Mouse (Mus musculus): ENCODE measurements around the gene Hes6. TPM values are rescaled to one million over a fixed set of nuclear protein-coding genes. Genes with fewer than 3 reads are reported as not detected.

Gene Hes6
- polyA plus RNA-seq, 1 experiment from 2014 or later: 63.6 TPM

GRCm38 (mm10) chr1:91454927-91455326, 41.1 kb upstream of the Hes6 start:
- Histone ChIP-seq H3K27me3 (replicated peaks) (no peaks in the 10 kb centered on the region), H3K4me3 (no peak overlapping the region), H3K9me3 (replicated peaks) (no peaks in the 10 kb centered on the region), H3K9ac (no peak overlapping the region), H3K36me3 (no peaks in the 10 kb centered on the region), H3K4me2 (no peak overlapping the region), H3K27ac (ENCODE audit: poor library complexity, severe bottlenecking) (no peak overlapping the region), H3K4me1 (replicated peaks) (peaks cover 84% of the 10 kb centered on the region)
- 79% methylated on average over 3 of the region's 3 CpGs for WGBS
- ATAC-seq (ENCODE audit: insufficient number of reproducible peaks, low FRiP score): no peak

GRCm38 (mm10) chr1:91454366-91454765, 40.5 kb upstream of the Hes6 start:
- 73% methylated on average over 3 of the region's 3 CpGs for WGBS
- H3K4me2 ChIP-seq: no peak overlapping the region
- no peaks in the 10 kb centered on the region for H3K36me3 ChIP-seq
- no peak overlapping the region for H3K4me3 ChIP-seq
- no peaks in the 10 kb centered on the region for H3K9me3 ChIP-seq (replicated peaks)
- no peak overlapping the region for H3K27ac ChIP-seq (ENCODE audit: poor library complexity, severe bottlenecking)
- ATAC-seq (ENCODE audit: insufficient number of reproducible peaks, low FRiP score): no peak
- H3K27me3 ChIP-seq (replicated peaks): no peaks in the 10 kb centered on the region
- H3K9ac ChIP-seq: peak overlapping the region; percentile 36; the same call in 1 of the 2 replicates
- H3K4me1 ChIP-seq (replicated peaks): peaks cover 87% of the 10 kb centered on the region

GRCm38 (mm10) chr1:91453932-91454331, 40.1 kb upstream of the Hes6 start:
- Histone ChIP-seq H3K27me3 (replicated peaks) (no peaks in the 10 kb centered on the region), H3K36me3 (no peaks in the 10 kb centered on the region), H3K27ac (ENCODE audit: poor library complexity, severe bottlenecking) (no peak overlapping the region), H3K9me3 (replicated peaks) (no peaks in the 10 kb centered on the region), H3K4me1 (replicated peaks) (peaks cover 92% of the 10 kb centered on the region), H3K4me2 (no peak overlapping the region), H3K4me3 (no peak overlapping the region), H3K9ac (no peak overlapping the region)
- no peak for ATAC-seq (ENCODE audit: insufficient number of reproducible peaks, low FRiP score)
- WGBS: 59% methylated on average over 9 of the region's 9 CpGs

GRCm38 (mm10) chr1:91451547-91452084, 37.8 kb upstream of the Hes6 start:
- H3K4me1 ChIP-seq (replicated peaks): peaks cover 85% of the 10 kb centered on the region
- no peak overlapping the region for H3K4me2 ChIP-seq
- no peak for ATAC-seq (ENCODE audit: insufficient number of reproducible peaks, low FRiP score)
- H3K36me3 ChIP-seq: peaks cover 11% of the 10 kb centered on the region
- H3K9me3 ChIP-seq (replicated peaks): peaks cover 9% of the 10 kb centered on the region
- no peaks in the 10 kb centered on the region for H3K27me3 ChIP-seq (replicated peaks)
- no peak overlapping the region for H3K4me3 ChIP-seq
- WGBS: 66% methylated on average over 5 of the region's 5 CpGs
- H3K27ac ChIP-seq (ENCODE audit: poor library complexity, severe bottlenecking): peak overlapping the region; percentile 10; the same call in 1 of the 2 replicates
- H3K9ac ChIP-seq: no peak overlapping the region

- H3K27ac ChIP-seq (ENCODE audit: poor library complexity, severe bottlenecking): peak overlapping the region; percentile 10; the same call in 1 of the 2 replicates
- peaks cover 9% of the 10 kb centered on the region for H3K9me3 ChIP-seq (replicated peaks)
- no peak overlapping the region for H3K4me3 ChIP-seq
- H3K36me3 ChIP-seq: peaks cover 11% of the 10 kb centered on the region
- H3K27me3 ChIP-seq (replicated peaks): no peaks in the 10 kb centered on the region
- peaks cover 85% of the 10 kb centered on the region for H3K4me1 ChIP-seq (replicated peaks)
- no peak overlapping the region for H3K4me2 ChIP-seq
- no peak for ATAC-seq (ENCODE audit: insufficient number of reproducible peaks, low FRiP score)
- WGBS: 68% methylated on average over 5 of the region's 5 CpGs
- H3K9ac ChIP-seq: no peak overlapping the region
These were observed 37.0 kb upstream of the Hes6 start for GRCm38 (mm10) chr1:91450851-91451250.

- 16% methylated on average over 10 of the region's 10 CpGs for WGBS
- H3K27me3 ChIP-seq (replicated peaks): no peaks in the 10 kb centered on the region
- peaks cover 26% of the 10 kb centered on the region for H3K36me3 ChIP-seq
- ATAC-seq (ENCODE audit: insufficient number of reproducible peaks, low FRiP score): peak; percentile 55
- H3K27ac ChIP-seq (ENCODE audit: poor library complexity, severe bottlenecking): peak overlapping the region; percentile 85
- peak overlapping the region; percentile 48 for H3K4me2 ChIP-seq
- peak overlapping the region; percentile 31; the same call in 1 of the 2 replicates for H3K9ac ChIP-seq
- H3K4me1 ChIP-seq (replicated peaks): peaks cover 65% of the 10 kb centered on the region
- no peak overlapping the region for H3K4me3 ChIP-seq
- peaks cover 9% of the 10 kb centered on the region for H3K9me3 ChIP-seq (replicated peaks)
These were observed 34.9 kb upstream of the Hes6 start for GRCm38 (mm10) chr1:91448688-91449087.

GRCm38 (mm10) chr1:91446511-91446910, 32.7 kb upstream of the Hes6 start:
- Histone ChIP-seq H3K9me3 (replicated peaks) (peaks cover 9% of the 10 kb centered on the region), H3K4me1 (replicated peaks) (peaks cover 47% of the 10 kb centered on the region), H3K36me3 (peaks cover 42% of the 10 kb centered on the region), H3K9ac (no peak overlapping the region), H3K4me2 (no peak overlapping the region), H3K4me3 (no peak overlapping the region), H3K27ac (ENCODE audit: poor library complexity, severe bottlenecking) (peak overlapping the region; percentile 36; the same call in 1 of the 2 replicates), H3K27me3 (replicated peaks) (no peaks in the 10 kb centered on the region)
- no peak for ATAC-seq (ENCODE audit: insufficient number of reproducible peaks, low FRiP score)
- 79% methylated on average over 4 of the region's 4 CpGs for WGBS

GRCm38 (mm10) chr1:91446060-91446459, 32.2 kb upstream of the Hes6 start:
- Histone ChIP-seq H3K27ac (ENCODE audit: poor library complexity, severe bottlenecking) (peak overlapping the region; percentile 36; the same call in 1 of the 2 replicates), H3K27me3 (replicated peaks) (no peaks in the 10 kb centered on the region), H3K36me3 (peaks cover 42% of the 10 kb centered on the region), H3K4me2 (no peak overlapping the region), H3K4me3 (no peak overlapping the region), H3K4me1 (replicated peaks) (peaks cover 42% of the 10 kb centered on the region), H3K9ac (no peak overlapping the region), H3K9me3 (replicated peaks) (peaks cover 9% of the 10 kb centered on the region)
- ATAC-seq (ENCODE audit: insufficient number of reproducible peaks, low FRiP score): 0 out of 2 replicates have a peak, but pooled peaks have one; percentile 9
- 55% methylated on average over 8 of the region's 8 CpGs for WGBS

GRCm38 (mm10) chr1:91444841-91445830, 31.3 kb upstream of the Hes6 start:
- Histone ChIP-seq H3K4me3 (no peak overlapping the region), H3K9me3 (replicated peaks) (peaks cover 9% of the 10 kb centered on the region), H3K9ac (no peak overlapping the region), H3K27me3 (replicated peaks) (no peaks in the 10 kb centered on the region), H3K4me1 (replicated peaks) (peaks cover 35% of the 10 kb centered on the region), H3K36me3 (peaks cover 50% of the 10 kb centered on the region), H3K27ac (ENCODE audit: poor library complexity, severe bottlenecking) (no peak overlapping the region), H3K4me2 (no peak overlapping the region)
- no peak for ATAC-seq (ENCODE audit: insufficient number of reproducible peaks, low FRiP score)
- 86% methylated on average over 17 of the region's 17 CpGs for WGBS

GRCm38 (mm10) chr1:91442350-91442990, 28.6 kb upstream of the Hes6 start:
- no peak for ATAC-seq (ENCODE audit: insufficient number of reproducible peaks, low FRiP score)
- peaks cover 60% of the 10 kb centered on the region for H3K36me3 ChIP-seq
- WGBS: 89% methylated on average over 7 of the region's 7 CpGs
- no peak overlapping the region for H3K27ac ChIP-seq (ENCODE audit: poor library complexity, severe bottlenecking)
- peaks cover 6% of the 10 kb centered on the region for H3K9me3 ChIP-seq (replicated peaks)
- no peak overlapping the region for H3K4me3 ChIP-seq
- H3K4me2 ChIP-seq: no peak overlapping the region
- peaks cover 13% of the 10 kb centered on the region for H3K4me1 ChIP-seq (replicated peaks)
- H3K9ac ChIP-seq: no peak overlapping the region
- no peaks in the 10 kb centered on the region for H3K27me3 ChIP-seq (replicated peaks)

- Histone ChIP-seq H3K4me1 (replicated peaks) (peaks cover 15% of the 10 kb centered on the region), H3K27me3 (replicated peaks) (no peaks in the 10 kb centered on the region), H3K4me2 (no peak overlapping the region), H3K9ac (no peak overlapping the region), H3K27ac (ENCODE audit: poor library complexity, severe bottlenecking) (no peak overlapping the region), H3K36me3 (peaks cover 54% of the 10 kb centered on the region), H3K9me3 (replicated peaks) (no peaks in the 10 kb centered on the region), H3K4me3 (no peak overlapping the region)
- ATAC-seq (ENCODE audit: insufficient number of reproducible peaks, low FRiP score): no peak
- 92% methylated on average over 3 of the region's 3 CpGs for WGBS
These were observed 28.0 kb upstream of the Hes6 start for GRCm38 (mm10) chr1:91441855-91442254.
